Mouse (Mus musculus) kidney, postnatal 0 days (tissue): Measurements from ENCODE around the gene Ddx23. TPM values are rescaled to one million over a fixed set of nuclear protein-coding genes. Genes with fewer than 3 reads are reported as not detected.

Experiments
- ATAC-seq: fragments of 200-750 bp; cut with Nextera tagmentation; replicated peaks from 2 replicates; pipeline ENCODE4 v1.8.0; 2017; ENCODE audit warnings: low read depth, moderate number of reproducible peaks, moderate TSS enrichment, moderate library complexity; ENCODE audit not compliant: low FRiP score
- DNase-seq: peaks from one replicate; pipeline ENCODE4 v3.0.0-alpha.2; 2016; ENCODE audit warnings: low spot score
- H3K27ac ChIP-seq: fragments of 300-500 bp; sonication (generic); 2 replicates; pipeline ENCODE4 v1.5.1; 2014; ENCODE audit warnings: mild to moderate bottlenecking
- H3K27me3 ChIP-seq: fragments of 300-500 bp; sonication (generic); 2 replicates; pipeline ENCODE4 v1.6.1; 2014; ENCODE audit warnings: low read length, mixed read lengths; ENCODE audit not compliant: insufficient read depth
- H3K36me3 ChIP-seq: fragments of 300-500 bp; sonication (generic); 2 replicates; pipeline ENCODE4 v1.6.1; 2014; ENCODE audit warnings: low read length, mixed read lengths; ENCODE audit not compliant: insufficient read depth
- H3K4me1 ChIP-seq: fragments of 300-500 bp; sonication (generic); replicated peaks from 2 replicates; pipeline ENCODE4 v1.6.1; 2014; ENCODE audit warnings: antibody characterized with exemption, low read length, mixed read lengths; ENCODE audit not compliant: insufficient read depth
- H3K4me2 ChIP-seq: fragments of 300-500 bp; sonication (generic); 2 replicates; pipeline ENCODE4 v1.6.1; 2014; ENCODE audit warnings: mild to moderate bottlenecking, low read length, moderate library complexity, mixed read lengths
- H3K4me3 ChIP-seq: fragments of 300-500 bp; sonication (generic); replicated peaks from 2 replicates; pipeline ENCODE4 v1.5.1; 2014; ENCODE audit warnings: low read depth, low read length
- H3K9ac ChIP-seq: fragments of 300-500 bp; sonication (generic); 2 replicates; pipeline ENCODE4 v1.6.1; 2014; ENCODE audit warnings: low read depth, low read length
- H3K9me3 ChIP-seq: fragments of 300-500 bp; sonication (generic); replicated peaks from 2 replicates; pipeline ENCODE4 v1.6.1; 2016; ENCODE audit warnings: low read length, inconsistent platforms, mixed read lengths
- CTCF ChIP-seq: IDR thresholded peaks from 2 replicates; pipeline ENCODE4 v1.5.1; 2016; ENCODE audit warnings: antibody characterized with exemption, low read depth, mild to moderate bottlenecking, moderate library complexity
- WGBS: fragments of 180-500 bp; shearing (Covaris S2); extraction: QIAGEN DNeasy Blood & Tissue Kit; methylation state at CpG from one replicate; pipeline ENCODE4 v1.1.7; 2014; 5-methylcytosine and 5-hydroxymethylcytosine counted together
- polyA plus RNA-seq: library from polyadenylated mRNA; unstranded; fragments of >200 nt; fragmentation: Nextera tagmentation; extraction: Ambion mirVana; gene quantifications from 2 replicates; pipeline ENCODE4 v1.2.1, GENCODE M21; 2015

Ddx23 gene
- polyA plus RNA-seq, 1 experiment from 2014 or later = 14.6 TPM

DNA sequence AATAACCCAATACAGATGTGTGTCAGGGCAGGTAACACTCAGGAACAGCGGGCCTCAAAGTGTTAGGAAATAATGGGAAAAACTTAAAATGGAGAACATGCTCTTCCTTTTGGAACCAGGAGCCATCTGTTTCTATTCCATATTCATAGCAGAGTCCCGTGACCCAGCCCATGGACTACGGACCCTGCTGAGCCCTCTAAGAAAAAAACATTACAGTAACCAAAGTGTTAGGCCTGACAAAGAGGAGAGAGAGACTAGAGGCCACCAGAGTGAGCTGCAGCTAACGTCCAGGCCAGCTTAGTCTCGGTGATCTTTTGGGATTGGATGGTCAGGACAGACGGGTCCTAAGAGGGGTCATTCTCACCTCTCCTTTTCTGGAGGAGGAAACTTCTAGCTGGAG lies 47.7 kb downstream of the Ddx23 start:
- no peaks in the 10 kb centered on the region for H3K27me3 ChIP-seq
- no peak for TF ChIP-seq CTCF
- no peak for DNase-seq
- peak overlapping the region; percentile 63 for H3K27ac ChIP-seq
- peak; percentile 67; the same call in 1 of the 2 replicates for ATAC-seq
- no peak overlapping the region for H3K4me2 ChIP-seq
- no peak overlapping the region for H3K9ac ChIP-seq
- 0 out of 2 replicates have a peak, but pooled peaks cover 6% of the 10 kb centered on the region for H3K4me1 ChIP-seq
- no peaks in the 10 kb centered on the region for H3K36me3 ChIP-seq
- 54% methylated on average over 6 of the region's 6 CpGs for WGBS
- no peak overlapping the region for H3K4me3 ChIP-seq
- no peaks in the 10 kb centered on the region for H3K9me3 ChIP-seq

DNA sequence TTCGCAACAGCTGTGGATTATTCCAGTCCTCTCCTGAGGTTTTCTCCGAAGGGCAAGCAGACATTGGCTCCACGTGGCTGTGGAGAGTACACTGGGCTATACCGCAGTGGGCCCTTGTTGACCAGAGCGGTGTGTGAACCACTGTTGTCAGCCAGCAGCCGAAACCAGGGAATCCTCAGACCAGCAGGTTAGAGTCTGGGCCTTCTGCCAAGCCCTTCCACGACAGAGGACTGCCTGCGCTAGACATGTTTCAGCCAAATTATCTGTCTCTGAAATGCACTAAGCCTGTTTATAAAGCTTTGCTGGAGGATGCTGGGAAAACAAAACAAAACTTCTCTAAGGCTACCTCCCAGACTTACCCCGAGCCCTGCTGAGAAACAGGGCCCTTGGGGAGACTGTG lies 48.1 kb downstream of the Ddx23 start:
- peak overlapping the region; percentile 63 for H3K27ac ChIP-seq
- no peak for ATAC-seq
- H3K27me3 ChIP-seq = no peaks in the 10 kb centered on the region
- DNase-seq = no peak
- 61% methylated on average over 9 of the region's 9 CpGs for WGBS
- no peak overlapping the region for H3K4me3 ChIP-seq
- TF ChIP-seq CTCF = no peak
- H3K36me3 ChIP-seq = no peaks in the 10 kb centered on the region
- H3K4me1 ChIP-seq = 0 out of 2 replicates have a peak, but pooled peaks cover 6% of the 10 kb centered on the region
- H3K9ac ChIP-seq = no peak overlapping the region
- H3K4me2 ChIP-seq = no peak overlapping the region
- no peaks in the 10 kb centered on the region for H3K9me3 ChIP-seq

DNA sequence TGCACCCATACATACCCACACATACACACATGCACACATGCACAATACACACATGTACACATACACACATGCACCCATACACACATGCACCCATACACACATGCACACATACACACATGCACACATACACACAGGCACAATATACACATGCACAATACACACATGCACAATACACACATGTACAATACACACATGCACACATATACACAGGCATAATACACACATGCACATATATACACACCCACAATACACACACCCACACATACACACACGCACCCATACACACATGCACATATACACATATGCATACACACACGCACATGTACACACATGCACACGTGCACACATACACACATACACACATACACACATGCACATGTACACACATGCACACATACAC lies 50.5 kb downstream of the Ddx23 start:
- Histone ChIP-seq H3K4me1 (peaks cover 17% of the 10 kb centered on the region), H3K4me3 (no peak overlapping the region), H3K27ac (no peak overlapping the region), H3K4me2 (no peak overlapping the region), H3K9me3 (no peaks in the 10 kb centered on the region), H3K9ac (no peak overlapping the region), H3K27me3 (no peaks in the 10 kb centered on the region), H3K36me3 (no peaks in the 10 kb centered on the region)
- no peak for TF ChIP-seq CTCF
- ATAC-seq (no peak), DNase-seq (no peak)
- WGBS = 95% methylated on average over 3 of the region's 3 CpGs

DNA sequence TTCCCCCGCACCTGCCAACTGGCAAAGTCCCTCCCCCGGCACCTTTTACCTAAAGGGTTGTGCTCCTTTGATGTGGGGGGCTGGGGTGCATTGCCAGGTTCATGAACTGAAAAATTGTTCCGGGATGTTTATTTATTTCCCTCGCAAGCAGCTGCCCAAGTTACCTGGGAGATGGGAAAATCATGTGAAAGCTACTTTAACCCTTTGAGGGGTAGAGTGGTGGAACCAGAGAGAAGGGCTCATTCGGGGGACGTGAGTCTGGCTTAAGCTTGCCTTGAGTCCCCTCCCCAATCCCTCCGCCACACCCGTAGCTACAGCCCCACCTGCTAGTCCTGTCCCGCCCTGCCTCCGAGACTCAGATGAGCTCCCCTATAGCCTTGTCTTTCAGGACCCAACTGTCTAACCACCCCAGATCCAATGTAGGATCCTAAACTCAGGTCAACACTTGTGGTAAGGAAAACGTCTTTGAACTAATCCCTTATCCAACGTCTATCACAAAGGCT lies 52.5 kb downstream of the Ddx23 start:
- no peak for TF ChIP-seq CTCF
- ATAC-seq (peak; percentile 12), DNase-seq (no peak)
- peak overlapping the region; percentile 88 for H3K4me3 ChIP-seq
- H3K27me3 ChIP-seq = no peaks in the 10 kb centered on the region
- WGBS = 5% methylated on average over 12 of the region's 12 CpGs
- no peaks in the 10 kb centered on the region for H3K9me3 ChIP-seq
- no peaks in the 10 kb centered on the region for H3K36me3 ChIP-seq
- peak overlapping the region; percentile 97 for H3K27ac ChIP-seq
- peak overlapping the region; percentile 93 for H3K4me2 ChIP-seq
- peaks cover 29% of the 10 kb centered on the region for H3K4me1 ChIP-seq
- peak overlapping the region; percentile 93 for H3K9ac ChIP-seq

DNA sequence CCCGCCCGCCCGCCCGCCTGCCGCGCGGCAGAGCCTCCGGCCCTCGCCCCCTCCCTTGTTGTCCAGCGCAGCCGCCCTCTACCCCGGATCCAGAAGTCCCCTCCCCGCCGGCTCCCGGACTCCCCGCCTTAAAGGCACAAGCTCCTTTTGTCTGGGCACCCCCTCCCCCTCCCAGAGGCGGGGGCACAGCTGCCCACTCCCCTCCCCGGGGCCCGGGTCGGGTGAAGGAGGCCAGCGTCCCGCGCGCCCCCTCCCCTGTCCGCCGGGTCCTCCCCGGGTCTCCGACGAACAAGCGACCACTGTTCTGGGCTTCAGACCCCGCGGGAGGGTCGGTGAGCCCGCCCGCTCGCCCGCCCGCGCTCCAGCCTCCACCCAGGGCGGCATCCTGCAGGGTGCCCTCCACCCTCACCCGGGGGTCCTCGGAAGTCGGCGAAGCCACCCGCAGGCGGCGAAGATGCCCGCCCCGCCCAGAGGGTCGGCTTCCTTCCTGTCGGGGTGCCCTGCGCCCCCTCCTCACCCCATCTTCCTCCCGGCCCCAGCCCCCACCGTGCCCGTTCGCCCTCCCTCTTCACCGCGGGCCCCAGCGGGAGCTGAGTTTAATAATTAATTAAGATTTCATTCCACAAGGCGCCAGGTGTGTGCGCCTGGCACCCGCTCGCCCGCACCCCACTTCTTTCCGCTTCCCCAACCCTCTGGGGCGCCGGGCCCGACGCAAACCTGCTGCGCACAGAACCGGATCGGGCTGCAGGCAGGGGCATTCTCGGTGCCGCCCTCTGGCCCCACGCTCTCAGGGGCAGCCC lies 53.2 kb downstream of the Ddx23 start, which contains the start of gene Adcy6:
Adcy6 (minus strand) TSS at position 746 of the 800 bp plus-strand sequence.
- Histone ChIP-seq H3K27ac (peak within 1 kb of the TSS; percentile 97), H3K9me3 (no peaks in the 10 kb centered on the region), H3K36me3 (no peaks in the 10 kb centered on the region), H3K9ac (peak within 1 kb of the TSS; percentile 93), H3K4me2 (peak within 1 kb of the TSS; percentile 93), H3K4me3 (peak within 1 kb of the TSS; percentile 88), H3K4me1 (peaks cover 30% of the 10 kb centered on the region), H3K27me3 (no peaks in the 10 kb centered on the region)
- no peak for TF ChIP-seq CTCF
- DNase-seq = peak; percentile 95
- peak; percentile 77 for ATAC-seq
- WGBS = under 1% methylated on average over 50 of the region's 75 CpGs

DNA sequence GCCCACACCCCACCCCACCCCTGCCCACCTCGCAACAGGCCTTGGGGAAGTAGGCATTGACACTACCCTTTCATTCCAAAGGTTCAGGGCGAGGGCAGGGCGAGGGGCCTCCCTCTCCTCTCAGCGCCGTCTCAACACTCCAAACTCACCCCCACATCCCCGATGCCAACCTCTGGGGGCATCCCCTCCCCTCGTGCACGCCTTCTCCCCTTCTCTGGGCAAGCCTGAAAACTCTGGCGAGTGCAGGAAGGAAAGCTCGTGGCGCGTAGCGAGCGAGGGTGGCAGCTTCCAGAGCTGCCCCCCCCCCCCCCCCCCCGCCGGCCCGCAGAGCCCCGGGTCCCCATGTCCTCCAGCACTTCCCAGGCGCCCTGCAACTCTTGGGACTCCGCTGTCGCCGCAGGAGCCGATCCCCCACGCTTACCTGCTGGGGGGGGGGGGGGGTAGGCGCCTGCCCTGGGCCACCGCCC lies 53.9 kb downstream of the Ddx23 start:
- H3K36me3 ChIP-seq = peaks cover 7% of the 10 kb centered on the region
- 2% methylated on average over 7 of the region's 26 CpGs for WGBS

More for the DNA sequence above, 53.9 kb downstream of the Ddx23 start:
- ATAC-seq = peak; percentile 17
- no peaks in the 10 kb centered on the region for H3K9me3 ChIP-seq
- H3K27me3 ChIP-seq = no peaks in the 10 kb centered on the region
- peak overlapping the region; percentile 88 for H3K4me3 ChIP-seq
- H3K9ac ChIP-seq = peak overlapping the region; percentile 93
- no peak for DNase-seq
- peaks cover 35% of the 10 kb centered on the region for H3K4me1 ChIP-seq
- H3K27ac ChIP-seq = peak overlapping the region; percentile 97
- peak overlapping the region; percentile 93 for H3K4me2 ChIP-seq
- TF ChIP-seq CTCF = no peak
